Mouse (Mus musculus) right cerebral cortex, postnatal 25 days (tissue): ENCODE measurements around the gene Spred2.

Experiments
- DNase-seq: peaks from one replicate; pipeline ENCODE4 v3.0.0; 2022

The Spred2 gene

DNA sequence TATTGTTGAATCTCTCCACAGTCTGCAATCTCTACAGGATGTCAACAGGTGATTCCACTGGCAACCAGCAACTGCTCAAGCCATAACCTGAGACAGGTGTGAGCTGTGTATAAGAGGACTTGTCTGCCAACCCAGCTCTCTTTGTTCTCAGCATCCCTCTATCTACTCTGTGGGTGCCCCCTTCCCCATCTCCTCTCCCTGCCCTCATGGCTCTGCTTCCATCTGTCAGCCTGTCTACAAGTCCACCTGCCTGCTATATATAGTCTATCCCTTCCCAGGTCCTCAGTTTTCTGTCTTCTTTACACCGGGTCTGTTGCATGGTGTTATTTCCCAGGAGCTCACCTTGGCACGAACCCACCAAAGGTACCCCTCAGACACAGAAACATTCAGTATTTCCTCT lies 140.8 kb downstream of the Spred2 start:
- DNase-seq = no peak

DNA sequence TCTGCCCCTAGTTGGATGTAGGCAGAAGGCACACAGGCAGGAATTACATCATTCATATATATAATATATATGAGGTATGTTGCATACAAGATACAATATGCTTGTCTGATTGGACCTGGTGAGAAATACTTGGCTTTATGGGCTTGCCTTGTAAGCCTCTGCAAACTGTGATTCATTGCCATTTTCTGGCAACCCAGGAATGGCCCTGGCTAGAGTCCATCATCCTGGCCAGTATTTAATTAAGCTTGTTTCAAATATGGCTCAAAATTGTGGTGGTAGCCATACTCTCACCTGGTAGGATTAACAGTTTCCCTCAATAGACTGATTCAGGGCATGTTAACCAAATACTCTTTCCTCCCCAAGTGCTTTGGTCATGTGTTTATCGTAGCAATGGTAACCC lies 141.9 kb downstream of the Spred2 start:
- no peak for DNase-seq

DNA sequence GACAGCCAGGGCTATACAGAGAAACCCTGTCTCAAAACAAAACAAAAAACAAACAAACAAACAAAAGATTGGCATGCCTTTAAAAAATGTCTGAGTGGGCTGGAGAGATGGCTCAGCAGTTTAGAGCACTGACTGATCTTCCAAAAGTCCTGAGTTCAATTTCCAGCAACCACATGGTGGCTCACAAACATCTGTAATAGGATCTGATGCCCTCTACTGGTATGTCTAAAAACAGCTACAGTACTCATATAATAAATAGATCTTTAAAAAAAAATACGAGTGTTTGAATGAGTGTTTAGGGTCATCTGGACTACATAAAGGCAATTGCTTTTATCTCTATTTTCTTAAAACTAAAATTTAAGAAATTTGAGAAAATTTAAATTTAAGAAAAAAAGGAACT lies 143.3 kb downstream of the Spred2 start:
- DNase-seq = no peak

DNA sequence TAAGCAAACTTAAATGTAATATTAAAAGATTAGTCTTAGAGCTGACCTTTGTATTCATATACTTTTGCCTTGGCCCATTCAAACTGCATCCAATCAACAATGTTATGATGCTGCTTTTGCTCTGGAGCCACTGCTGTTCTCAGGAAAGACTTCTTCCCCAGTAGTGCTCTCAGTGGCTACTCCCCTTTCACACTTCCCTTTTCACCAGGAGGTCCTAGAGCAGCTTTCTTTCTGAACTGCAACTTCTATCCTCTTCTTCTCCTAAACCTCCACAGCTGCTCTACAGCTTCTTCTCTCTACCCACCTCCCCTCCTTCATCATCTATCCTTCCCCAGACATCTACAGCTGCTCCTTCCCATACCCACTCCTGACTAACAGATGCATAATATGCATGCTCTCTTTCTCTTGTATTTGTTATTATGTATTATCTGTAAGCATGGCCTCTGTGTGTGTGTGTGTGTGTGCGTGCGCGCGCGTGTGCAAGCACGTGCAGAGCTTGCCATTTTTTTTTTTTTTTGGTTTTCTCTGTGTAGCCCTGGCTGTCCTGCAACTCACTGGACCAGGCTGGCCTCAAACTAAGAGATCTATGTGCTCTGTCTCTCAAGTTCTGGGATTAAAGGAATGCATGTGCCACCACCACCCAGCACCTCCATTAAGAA lies 144.3 kb downstream of the Spred2 start:
- DNase-seq = no peak

DNA sequence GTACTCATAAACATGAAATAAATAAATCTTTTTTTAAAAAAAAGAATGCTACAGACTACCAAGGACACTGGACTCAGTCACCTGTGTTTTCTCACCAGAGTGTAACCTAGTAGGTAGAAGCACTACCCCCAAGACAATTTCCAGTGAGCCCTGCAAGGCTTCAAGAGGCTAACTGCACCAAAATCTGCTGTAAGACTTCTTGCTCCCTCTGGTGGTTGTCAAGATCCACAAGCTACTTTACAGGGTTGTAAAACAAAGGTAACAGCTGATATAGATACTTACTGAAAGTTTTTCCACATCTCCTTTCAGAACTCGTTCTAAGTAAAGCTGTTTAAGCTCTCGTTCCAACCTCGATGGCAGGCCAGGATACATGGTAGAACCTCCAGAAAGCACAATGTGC lies 148.0 kb downstream of the Spred2 start:
- DNase-seq = no peak

DNA sequence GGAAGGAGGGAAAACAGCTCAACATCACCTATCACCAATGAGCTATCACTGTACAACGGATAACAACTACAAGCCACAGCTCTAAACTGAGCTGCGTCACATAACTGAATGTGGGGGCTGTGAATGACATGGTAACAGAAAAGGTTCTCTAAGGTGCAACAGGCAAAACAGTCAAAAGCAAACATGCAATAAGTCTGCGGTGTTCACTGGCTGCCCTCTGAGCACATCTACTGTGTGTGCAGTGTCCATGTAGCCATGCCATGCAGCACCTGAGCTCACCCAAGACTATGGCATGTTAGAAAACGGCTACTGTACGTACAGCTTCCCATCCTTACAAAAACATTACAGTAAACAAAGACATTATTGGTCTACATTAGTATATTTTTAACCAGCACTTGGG lies 148.7 kb downstream of the Spred2 start:
- DNase-seq = no peak
